Mouse (Mus musculus) stomach, embryonic 16.5 days (tissue): ENCODE measurements around the gene Chrnb4. TPM values are rescaled to one million over a fixed set of nuclear protein-coding genes. Genes with fewer than 3 reads are reported as not detected.

Experiments used
- ATAC-seq: fragments of 200-750 bp; cut with Nextera tagmentation; 2 replicates; pipeline ENCODE4 v1.8.0; 2017; ENCODE audit warnings: moderate number of reproducible peaks, moderate TSS enrichment; ENCODE audit not compliant: insufficient read depth, low FRiP score
- H3K27ac ChIP-seq: fragments of 300-500 bp; sonication (generic); 2 replicates; pipeline ENCODE4 v1.5.1; 2014; ENCODE audit warnings: low read length
- H3K27me3 ChIP-seq: fragments of 300-500 bp; sonication (generic); 2 replicates; pipeline ENCODE4 v1.6.1; 2014; ENCODE audit warnings: low read length, control low read depth, mixed read lengths; ENCODE audit not compliant: control insufficient read depth, insufficient read depth
- H3K36me3 ChIP-seq: fragments of 300-500 bp; sonication (generic); 2 replicates; pipeline ENCODE4 v1.6.1; 2014; ENCODE audit warnings: low read length; ENCODE audit not compliant: control insufficient read depth, insufficient read depth
- H3K4me1 ChIP-seq: fragments of 300-500 bp; sonication (generic); 2 replicates; pipeline ENCODE4 v1.6.1; 2014; ENCODE audit warnings: low read length, control low read depth, mixed read lengths; ENCODE audit not compliant: control insufficient read depth, insufficient read depth
- H3K4me2 ChIP-seq: fragments of 300-500 bp; sonication (generic); 2 replicates; pipeline ENCODE4 v1.6.1; 2014; ENCODE audit warnings: low read depth, low read length, mixed read lengths
- H3K4me3 ChIP-seq: fragments of 300-500 bp; sonication (generic); replicated peaks from 2 replicates; pipeline ENCODE4 v1.5.1; 2014; ENCODE audit warnings: mild to moderate bottlenecking, low read length
- H3K9ac ChIP-seq: fragments of 300-500 bp; sonication (generic); 2 replicates; pipeline ENCODE4 v1.6.1; 2014; ENCODE audit warnings: low read length
- H3K9me3 ChIP-seq: fragments of 300-500 bp; sonication (generic); replicated peaks from 2 replicates; pipeline ENCODE4 v1.6.1; 2016; ENCODE audit warnings: low read length, control low read depth; ENCODE audit not compliant: control insufficient read depth
- WGBS: fragments of 180-500 bp; shearing (Covaris S2); extraction: QIAGEN DNeasy Blood & Tissue Kit; methylation state at CpG from one replicate; pipeline ENCODE4 v1.1.7; 2014; 5-methylcytosine and 5-hydroxymethylcytosine counted together
- polyA plus RNA-seq: library from polyadenylated mRNA; unstranded; fragments of >200 nt; fragmentation: Nextera tagmentation; extraction: Ambion mirVana; gene quantifications from 2 replicates; pipeline ENCODE4 v1.2.1, GENCODE M21; 2015

The Chrnb4 gene
- polyA plus RNA-seq, 1 experiment from 2014 or later, result 3.6 TPM

DNA sequence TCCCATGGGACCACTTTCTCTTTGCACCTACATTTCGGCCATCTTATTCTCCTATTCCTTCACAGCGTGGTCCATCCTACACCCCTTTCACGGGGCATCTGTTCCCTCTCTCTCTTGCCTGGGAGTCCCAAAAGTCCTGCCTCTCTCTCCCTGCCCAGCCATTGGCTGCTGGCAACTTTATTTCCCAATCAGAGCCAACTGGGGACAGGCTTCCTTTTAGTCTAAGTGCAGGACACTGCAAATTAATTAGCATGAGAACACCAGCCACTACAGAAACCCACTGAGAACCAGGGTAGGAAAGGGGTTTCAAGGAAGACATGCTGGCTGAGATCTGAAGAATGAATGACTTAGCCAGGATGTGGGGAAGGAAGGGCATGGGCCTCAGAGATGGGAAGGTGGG lies 54.2 kb downstream of the Chrnb4 start:
- no peak for ATAC-seq
- H3K4me3 ChIP-seq, result no peak overlapping the region
- 57% methylated on average over 3 of the region's 3 CpGs for whole genome bisulfite sequencing

DNA sequence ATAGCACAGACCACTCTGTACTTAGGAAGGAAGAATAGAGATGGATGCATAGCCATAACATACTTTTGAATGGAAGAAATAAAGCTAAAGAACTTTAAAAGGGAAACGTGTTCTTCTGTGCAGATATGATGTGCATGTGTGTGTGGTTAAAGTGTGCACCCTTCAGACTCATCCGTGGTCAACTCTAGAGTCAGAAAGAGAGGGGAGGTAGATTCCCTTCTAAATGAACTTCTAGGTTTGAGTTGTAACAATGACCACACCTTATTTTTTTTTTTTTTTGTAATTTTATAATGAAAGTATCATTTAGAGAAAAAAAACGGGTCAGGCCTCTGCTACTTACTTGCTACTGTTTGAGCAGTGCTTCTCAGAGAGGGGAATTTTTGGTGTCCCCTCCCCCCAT lies 58.2 kb downstream of the Chrnb4 start:
- H3K4me2 ChIP-seq, result no peak overlapping the region
- no peaks in the 10 kb centered on the region for H3K36me3 ChIP-seq
- H3K9me3 ChIP-seq, result no peaks in the 10 kb centered on the region
- no peak overlapping the region for H3K4me3 ChIP-seq
- H3K4me1 ChIP-seq, result no peaks in the 10 kb centered on the region
- no peaks in the 10 kb centered on the region for H3K27me3 ChIP-seq
- 75% methylated on average over 3 of the region's 3 CpGs for WGBS
- no peak overlapping the region for H3K27ac ChIP-seq
- no peak for ATAC-seq
- H3K9ac ChIP-seq, result no peak overlapping the region

More for the DNA sequence above, 54.2 kb downstream of the Chrnb4 start:
- H3K36me3 ChIP-seq, result no peaks in the 10 kb centered on the region
- no peaks in the 10 kb centered on the region for H3K27me3 ChIP-seq
- H3K27ac ChIP-seq, result no peak overlapping the region
- H3K9ac ChIP-seq, result no peak overlapping the region
- H3K4me1 ChIP-seq, result no peaks in the 10 kb centered on the region
- no peak overlapping the region for H3K4me2 ChIP-seq
- no peaks in the 10 kb centered on the region for H3K9me3 ChIP-seq

DNA sequence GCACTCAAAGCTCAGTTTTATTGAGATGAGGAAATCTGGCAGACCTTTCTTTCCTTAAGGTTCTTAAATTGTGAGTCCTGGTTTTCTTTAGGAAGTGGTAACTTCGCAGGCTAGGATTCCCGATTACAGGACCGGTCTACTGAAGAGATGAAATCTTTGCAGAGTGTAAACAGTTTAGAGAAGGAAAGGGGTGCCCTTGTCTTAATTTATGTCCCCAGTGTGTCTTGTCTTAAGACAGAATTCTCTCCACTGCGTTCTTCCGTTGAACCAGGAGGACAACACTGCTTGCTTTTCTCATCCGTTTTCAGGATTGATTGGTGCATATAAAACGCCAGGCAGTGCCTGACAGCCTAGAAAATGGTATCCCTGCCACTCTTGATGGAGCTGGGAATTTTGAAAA lies 66.2 kb downstream of the Chrnb4 start:
- Histone ChIP-seq H3K9ac (no peak overlapping the region), H3K4me2 (peak overlapping the region; percentile 98), H3K36me3 (no peaks in the 10 kb centered on the region), H3K9me3 (no peaks in the 10 kb centered on the region), H3K4me1 (0 out of 2 replicates have a peak, but pooled peaks cover 4% of the 10 kb centered on the region), H3K27ac (no peak overlapping the region), H3K27me3 (peaks cover 30% of the 10 kb centered on the region), H3K4me3 (peak overlapping the region; percentile 68)
- 7% methylated on average over 7 of the region's 7 CpGs for WGBS
- no peak for ATAC-seq

DNA sequence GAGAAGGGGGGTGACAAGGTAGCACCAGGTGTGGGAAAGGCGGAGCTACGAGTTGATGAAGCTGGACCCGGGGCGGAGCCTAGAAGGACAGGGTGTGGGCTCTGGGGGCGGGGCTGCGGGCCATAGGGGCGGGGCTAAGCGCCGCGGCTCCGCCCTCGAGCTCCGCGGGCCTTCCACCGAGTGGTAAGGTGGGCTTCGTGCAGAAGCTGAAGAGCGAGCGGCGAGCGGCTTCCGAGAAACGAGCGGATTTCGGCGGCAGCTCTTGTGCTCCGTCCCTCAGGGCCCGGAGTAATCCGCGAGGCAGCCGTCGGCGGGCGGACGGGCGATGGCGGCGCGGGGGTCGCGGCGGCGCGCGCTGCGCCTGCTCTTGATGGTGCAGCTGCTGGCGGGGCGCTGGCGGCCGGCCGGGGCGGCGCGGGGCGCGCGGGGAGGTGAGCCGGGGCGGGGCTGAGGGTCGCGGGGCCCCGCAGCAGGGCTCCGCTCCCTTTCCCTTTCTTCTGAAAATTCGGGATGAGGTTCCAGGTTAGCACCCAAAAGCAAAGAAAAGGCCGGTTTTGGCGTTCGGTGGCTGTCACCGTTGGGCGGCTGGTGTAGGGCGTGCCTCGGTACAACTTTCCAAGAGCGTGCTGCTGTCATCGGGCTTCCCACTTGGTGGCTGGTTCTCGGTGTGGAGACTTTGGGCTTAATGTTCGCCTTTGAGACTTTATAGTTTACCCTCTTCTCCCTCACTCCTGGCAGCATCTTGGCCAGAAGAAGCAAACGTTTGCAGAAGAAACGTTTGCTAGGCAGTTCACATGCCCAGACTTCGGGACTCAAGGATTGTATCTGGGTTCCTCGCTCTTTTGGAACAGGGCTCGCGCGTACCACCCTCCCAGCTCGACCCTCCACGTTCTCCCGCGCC lies 67.0 kb downstream of the Chrnb4 start:
- peak; percentile 60; the same call in 1 of the 2 replicates for ATAC-seq
- Histone ChIP-seq H3K4me2 (peak overlapping the region; percentile 98), H3K4me1 (0 out of 2 replicates have a peak, but pooled peaks cover 4% of the 10 kb centered on the region), H3K9ac (peak overlapping the region; percentile 67), H3K4me3 (peak overlapping the region; percentile 68), H3K27me3 (peaks cover 30% of the 10 kb centered on the region), H3K27ac (no peak overlapping the region), H3K9me3 (no peaks in the 10 kb centered on the region), H3K36me3 (no peaks in the 10 kb centered on the region)
- under 1% methylated on average over 84 of the region's 85 CpGs for WGBS

DNA sequence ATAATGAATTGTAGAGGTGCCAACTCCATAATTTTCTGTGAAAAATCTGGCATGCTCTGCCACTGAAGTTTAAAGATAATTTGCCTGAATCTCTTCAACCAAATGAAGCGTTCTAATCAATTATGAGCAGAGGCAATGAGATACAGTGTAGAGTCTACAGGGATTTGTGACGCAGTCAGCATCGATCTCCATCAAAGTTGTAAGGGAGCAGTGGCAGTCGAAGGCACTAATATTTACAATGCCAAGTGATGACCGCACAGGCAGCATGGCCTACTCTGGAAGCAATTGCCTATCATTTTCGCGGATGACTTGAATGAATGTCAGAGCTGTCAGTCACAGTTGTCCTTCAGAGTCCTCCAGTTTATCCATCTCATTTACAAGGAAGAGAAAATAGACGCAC lies 67.9 kb downstream of the Chrnb4 start, which contains the start of gene Chrna5:
Gene Chrna5 (plus strand): TSS at position 207 of the 400 bp plus-strand sequence.
- Histone ChIP-seq H3K9me3 (no peaks in the 10 kb centered on the region), H3K36me3 (no peaks in the 10 kb centered on the region), H3K9ac (peak within 1 kb of the TSS; percentile 67), H3K27me3 (peaks cover 30% of the 10 kb centered on the region), H3K4me2 (peak within 1 kb of the TSS; percentile 98), H3K27ac (no peak within 1 kb of the TSS), H3K4me3 (peak within 1 kb of the TSS; percentile 68), H3K4me1 (0 out of 2 replicates have a peak, but pooled peaks cover 4% of the 10 kb centered on the region)
- no peak for ATAC-seq
- 71% methylated on average over 8 of the region's 8 CpGs for WGBS

Other genes with a start within 250 kb of the Chrnb4 start
- 28.5 and 31.5 TPM in 2 replicates for gene Ireb2, start 185.0 kb downstream of the Chrnb4 start, polyA plus RNA-seq
- gene Hykk, start 131.5 kb downstream of the Chrnb4 start, polyA plus RNA-seq, result 3.1 and 3.7 TPM in 2 replicates
- 257 and 260 TPM in 2 replicates for gene Psma4, start 98.0 kb downstream of the Chrnb4 start, polyA plus RNA-seq
- 0.31 and 0.79 TPM in 2 replicates for gene AY074887, start 97.8 kb downstream of the Chrnb4 start, polyA plus RNA-seq
- 0.44 TPM in 2 replicates for gene Chrna5, start 67.9 kb downstream of the Chrnb4 start, polyA plus RNA-seq
- 7.3 TPM in 2 replicates for gene Chrna3, start 22.2 kb downstream of the Chrnb4 start, polyA plus RNA-seq
- 14.3 and 15.8 TPM in 2 replicates for gene Ube2q2, start 100.1 kb upstream of the Chrnb4 start, polyA plus RNA-seq
- 50.0 and 50.8 TPM in 2 replicates for gene Fbxo22, start 160.1 kb upstream of the Chrnb4 start, polyA plus RNA-seq